Mouse (Mus musculus) cortical plate, adult 2 months (tissue): ENCODE results near the gene Hbq1a.

Experiments
- CTCF ChIP-seq: fragments of 200-500 bp; IDR thresholded peaks from 2 replicates; pipeline ENCODE4 v1.5.1; 2011; ENCODE audit warnings: mild to moderate bottlenecking, control low read depth, low read length; ENCODE audit not compliant: insufficient read depth; ENCODE audit errors: extremely low read depth
- POLR2A ChIP-seq: fragments of 200-500 bp; IDR thresholded peaks from 2 replicates; pipeline ENCODE4 v1.6.1; 2011; ENCODE audit warnings: mild to moderate bottlenecking, low read length, control low read depth; ENCODE audit not compliant: insufficient read depth; ENCODE audit errors: extremely low read depth

- TF ChIP-seq CTCF, result no peak
- no peak for TF ChIP-seq POLR2A
These were observed 33.4 kb downstream of the Hbq1a start for GRCm38 (mm10) chr11:32333235-32333634.
